Mouse (Mus musculus) hindbrain, embryonic 11.5 days (tissue): ENCODE results near the gene Cfap157. TPM values are rescaled to one million over a fixed set of nuclear protein-coding genes. Genes with fewer than 3 reads are reported as not detected.

Experiments
- ATAC-seq: fragments of 200-750 bp; cut with Nextera tagmentation; 2 replicates; pipeline ENCODE4 v1.8.0; 2017; ENCODE audit warnings: mild to moderate bottlenecking, moderate TSS enrichment, moderate library complexity; ENCODE audit not compliant: low FRiP score
- DNase-seq: peaks from one replicate; pipeline ENCODE4 v3.0.0-alpha.2; 2015; ENCODE audit warnings: low spot score
- H3K27ac ChIP-seq: fragments of 300-500 bp; sonication (generic); 2 replicates; pipeline ENCODE4 v1.5.1; 2014; ENCODE audit warnings: mild to moderate bottlenecking, low read depth, low read length
- H3K27me3 ChIP-seq: fragments of 300-500 bp; sonication (generic); 2 replicates; pipeline ENCODE4 v1.6.1; 2014; ENCODE audit warnings: mild to moderate bottlenecking, low read length, moderate library complexity, mixed read lengths; ENCODE audit not compliant: control insufficient read depth, insufficient read depth
- H3K36me3 ChIP-seq: fragments of 300-500 bp; sonication (generic); 2 replicates; pipeline ENCODE4 v1.6.1; 2014; ENCODE audit warnings: mild to moderate bottlenecking, low read length, moderate library complexity, mixed read lengths; ENCODE audit not compliant: control insufficient read depth, insufficient read depth
- H3K4me1 ChIP-seq: fragments of 300-500 bp; sonication (generic); replicated peaks from 2 replicates; pipeline ENCODE4 v1.6.1; 2014; ENCODE audit warnings: low read length, mixed read lengths; ENCODE audit not compliant: control insufficient read depth, insufficient read depth
- H3K4me2 ChIP-seq: fragments of 300-500 bp; sonication (generic); replicated peaks from 2 replicates; pipeline ENCODE4 v1.6.1; 2014; ENCODE audit warnings: mild to moderate bottlenecking, low read depth, low read length
- H3K4me3 ChIP-seq: fragments of 300-500 bp; sonication (generic); 2 replicates; pipeline ENCODE4 v1.5.1; 2014; ENCODE audit warnings: low read depth, low read length
- H3K9ac ChIP-seq: fragments of 300-500 bp; sonication (generic); 2 replicates; pipeline ENCODE4 v1.6.1; 2014; ENCODE audit warnings: low read depth, low read length
- H3K9me3 ChIP-seq: fragments of 300-500 bp; sonication (generic); 2 replicates; pipeline ENCODE4 v1.6.1; 2016; ENCODE audit warnings: low read length; ENCODE audit not compliant: control insufficient read depth
- WGBS: fragments of 180-500 bp; shearing (Covaris S2); extraction: QIAGEN DNeasy Blood & Tissue Kit; methylation state at CpG from one replicate; pipeline ENCODE4 v1.1.7; 2014; 5-methylcytosine and 5-hydroxymethylcytosine counted together
- polyA plus RNA-seq: library from polyadenylated mRNA; unstranded; fragments of >200 nt; fragmentation: Nextera tagmentation; extraction: Ambion mirVana; gene quantifications from 2 replicates; pipeline ENCODE4 v1.2.1, GENCODE M21; 2014

Cfap157 gene
- polyA plus RNA-seq, 1 experiment from 2014 or later, result 0.80 TPM

DNA sequence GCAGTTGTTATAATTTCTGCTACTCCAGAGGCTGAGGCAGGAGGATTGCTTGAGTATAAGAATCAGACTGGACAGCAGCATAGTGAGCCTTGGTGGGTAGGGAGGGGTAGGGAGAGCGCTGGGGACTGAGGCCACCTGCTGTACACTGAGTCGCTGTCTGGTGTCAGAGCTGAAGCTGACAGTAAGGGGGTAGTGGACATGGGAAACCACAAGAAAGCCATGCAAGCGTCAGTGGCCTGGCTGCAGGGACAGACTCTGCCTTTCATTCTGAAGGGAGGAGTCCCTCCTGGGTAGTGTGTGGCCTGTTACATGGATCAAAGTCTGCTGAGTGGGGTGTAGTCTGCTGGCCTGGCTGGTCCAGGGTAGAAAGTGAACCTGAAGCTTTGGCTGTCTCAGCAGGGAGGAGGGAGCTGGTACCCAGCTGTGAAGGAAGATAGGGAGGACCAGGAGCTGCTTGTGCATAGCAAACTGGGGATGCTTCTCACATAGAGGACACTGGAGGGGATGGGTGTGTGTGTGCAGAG lies 47.9 kb downstream of the Cfap157 start:
- Histone ChIP-seq H3K9ac (no peak overlapping the region), H3K27me3 (no peaks in the 10 kb centered on the region; the same call in none of the 2 replicates), H3K27ac (no peak overlapping the region), H3K36me3 (no peaks in the 10 kb centered on the region), H3K4me3 (no peak overlapping the region), H3K9me3 (no peaks in the 10 kb centered on the region), H3K4me2 (no peak overlapping the region), H3K4me1 (no peaks in the 10 kb centered on the region; the same call in 1 of the 2 replicates)
- WGBS, result 45% methylated on average over 3 of the region's 3 CpGs
- DNase-seq (no peak), ATAC-seq (no peak)

GRCm38 (mm10) chr2:32734933-32735332 lies 49.3 kb downstream of the Cfap157 start:
- H3K27me3 ChIP-seq, result no peaks in the 10 kb centered on the region
- no peak overlapping the region for H3K4me3 ChIP-seq
- 57% methylated on average over 4 of the region's 4 CpGs for WGBS
- H3K36me3 ChIP-seq, result no peaks in the 10 kb centered on the region
- no peak for ATAC-seq
- no peak for DNase-seq
- no peak overlapping the region for H3K27ac ChIP-seq
- no peak overlapping the region for H3K4me2 ChIP-seq
- H3K9ac ChIP-seq, result no peak overlapping the region
- H3K9me3 ChIP-seq, result no peaks in the 10 kb centered on the region
- H3K4me1 ChIP-seq, result peaks cover 2% of the 10 kb centered on the region; the same call in 1 of the 2 replicates

GRCm38 (mm10) chr2:32734480-32734879 lies 49.7 kb downstream of the Cfap157 start:
- H3K27ac ChIP-seq, result no peak overlapping the region
- no peak for ATAC-seq

GRCm38 (mm10) chr2:32732695-32733094 lies 51.5 kb downstream of the Cfap157 start:
- no peak overlapping the region for H3K9ac ChIP-seq
- no peak overlapping the region for H3K4me3 ChIP-seq
- DNase-seq (no peak), ATAC-seq (no peak)
- no peaks in the 10 kb centered on the region for H3K36me3 ChIP-seq
- H3K9me3 ChIP-seq, result no peaks in the 10 kb centered on the region
- H3K4me2 ChIP-seq, result no peak overlapping the region
- H3K27ac ChIP-seq, result no peak overlapping the region
- no peaks in the 10 kb centered on the region for H3K27me3 ChIP-seq
- WGBS, result 83% methylated on average over 6 of the region's 6 CpGs
- H3K4me1 ChIP-seq, result peaks cover 2% of the 10 kb centered on the region; the same call in 1 of the 2 replicates

More at GRCm38 (mm10) chr2:32734480-32734879, 49.7 kb downstream of the Cfap157 start:
- no peak for DNase-seq
- Histone ChIP-seq H3K9me3 (no peaks in the 10 kb centered on the region), H3K27me3 (no peaks in the 10 kb centered on the region), H3K4me2 (no peak overlapping the region), H3K4me1 (peaks cover 2% of the 10 kb centered on the region; the same call in 1 of the 2 replicates), H3K4me3 (no peak overlapping the region), H3K9ac (no peak overlapping the region), H3K36me3 (no peaks in the 10 kb centered on the region)
- 41% methylated on average over 4 of the region's 4 CpGs for WGBS

DNA sequence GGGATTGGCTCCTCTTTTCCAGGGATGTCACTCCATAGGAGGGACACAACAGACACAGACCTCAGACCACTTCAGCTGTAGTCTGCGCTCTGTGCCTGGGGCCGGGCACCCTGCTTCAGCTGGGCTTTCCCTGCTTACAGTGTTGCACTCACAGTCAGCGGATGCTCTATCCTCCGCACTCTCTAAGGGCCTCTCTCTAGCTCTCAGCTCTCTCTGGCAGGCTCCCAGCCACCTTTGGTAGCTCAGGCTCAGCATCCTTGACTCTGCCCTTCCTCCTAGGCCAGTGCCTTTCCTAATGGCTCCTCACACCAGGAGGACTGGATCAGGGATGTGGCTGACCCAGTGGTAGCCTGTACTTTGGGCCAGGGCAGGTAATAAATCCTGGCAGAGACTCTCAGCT lies 52.3 kb downstream of the Cfap157 start:
- no peak for ATAC-seq
- Histone ChIP-seq H3K4me2 (no peak overlapping the region), H3K9ac (no peak overlapping the region), H3K36me3 (no peaks in the 10 kb centered on the region), H3K4me1 (peaks cover 2% of the 10 kb centered on the region; the same call in 1 of the 2 replicates), H3K27me3 (no peaks in the 10 kb centered on the region), H3K4me3 (no peak overlapping the region), H3K27ac (no peak overlapping the region), H3K9me3 (no peaks in the 10 kb centered on the region)
- 76% methylated on average over 4 of the region's 4 CpGs for WGBS
- no peak for DNase-seq

- Histone ChIP-seq H3K4me1 (peaks cover 2% of the 10 kb centered on the region; the same call in 1 of the 2 replicates), H3K9ac (no peak overlapping the region), H3K9me3 (no peaks in the 10 kb centered on the region), H3K27ac (no peak overlapping the region), H3K4me3 (no peak overlapping the region), H3K36me3 (no peaks in the 10 kb centered on the region), H3K27me3 (no peaks in the 10 kb centered on the region), H3K4me2 (no peak overlapping the region)
- ATAC-seq, result no peak
- 42% methylated on average over 11 of the region's 11 CpGs for WGBS
- DNase-seq, result peak; percentile 44
Measured at GRCm38 (mm10) chr2:32730854-32731253, 53.4 kb downstream of the Cfap157 start.

DNA sequence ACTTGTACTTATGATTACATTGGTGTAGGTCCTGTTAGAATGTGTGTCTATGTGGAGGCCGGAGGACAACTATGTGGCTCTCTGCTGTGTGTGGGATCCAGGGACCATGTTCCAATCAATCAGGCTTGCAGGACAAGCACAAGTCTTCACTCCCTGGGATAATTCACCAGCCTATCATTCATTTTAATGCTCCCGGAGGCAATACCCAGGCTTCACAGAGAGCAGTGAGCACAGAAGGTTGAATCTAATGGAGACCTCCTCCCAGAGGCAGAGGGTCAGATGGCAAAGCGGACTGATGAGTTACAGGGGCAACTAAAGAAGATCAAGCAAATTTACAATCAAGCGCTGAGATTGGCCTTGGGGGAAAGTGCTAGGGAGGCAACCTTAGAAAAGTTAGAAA lies 54.7 kb downstream of the Cfap157 start:
- Histone ChIP-seq H3K27ac (no peak overlapping the region), H3K9me3 (no peaks in the 10 kb centered on the region), H3K4me1 (peaks cover 2% of the 10 kb centered on the region; the same call in 1 of the 2 replicates), H3K36me3 (no peaks in the 10 kb centered on the region), H3K4me2 (no peak overlapping the region), H3K4me3 (no peak overlapping the region), H3K27me3 (no peaks in the 10 kb centered on the region), H3K9ac (no peak overlapping the region)
- ATAC-seq, result no peak
- 69% methylated on average over 4 of the region's 4 CpGs for WGBS
- DNase-seq, result no peak

DNA sequence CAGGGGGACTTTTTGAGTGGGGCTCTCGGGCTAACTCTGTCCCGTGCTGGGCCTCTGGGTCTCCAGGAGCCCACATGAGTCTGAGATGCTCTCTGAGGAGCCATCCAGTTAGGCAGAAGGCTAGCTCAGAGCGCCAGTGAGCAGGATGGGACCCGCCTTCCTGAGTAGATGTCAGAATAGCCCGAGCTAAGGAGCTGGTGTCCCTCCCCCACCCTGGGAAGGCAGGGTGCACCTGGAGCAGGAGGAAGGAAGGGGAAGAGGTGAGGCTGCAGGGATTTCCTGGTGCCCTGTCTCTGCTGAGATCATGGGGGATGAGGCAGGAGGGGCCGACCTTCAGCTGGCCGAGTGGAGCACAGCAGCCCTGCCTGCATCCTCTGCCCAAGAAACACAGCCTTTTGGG lies 55.8 kb downstream of the Cfap157 start:
- H3K4me3 ChIP-seq, result no peak overlapping the region
- no peaks in the 10 kb centered on the region for H3K36me3 ChIP-seq
- H3K9ac ChIP-seq, result no peak overlapping the region
- 49% methylated on average over 7 of the region's 7 CpGs for WGBS
- no peaks in the 10 kb centered on the region for H3K27me3 ChIP-seq
- 0 out of 2 replicates have a peak, but pooled peaks cover 2% of the 10 kb centered on the region for H3K4me1 ChIP-seq
- H3K4me2 ChIP-seq, result no peak overlapping the region
- no peak for ATAC-seq
- H3K27ac ChIP-seq, result no peak overlapping the region
- no peak for DNase-seq
- H3K9me3 ChIP-seq, result no peaks in the 10 kb centered on the region

DNA sequence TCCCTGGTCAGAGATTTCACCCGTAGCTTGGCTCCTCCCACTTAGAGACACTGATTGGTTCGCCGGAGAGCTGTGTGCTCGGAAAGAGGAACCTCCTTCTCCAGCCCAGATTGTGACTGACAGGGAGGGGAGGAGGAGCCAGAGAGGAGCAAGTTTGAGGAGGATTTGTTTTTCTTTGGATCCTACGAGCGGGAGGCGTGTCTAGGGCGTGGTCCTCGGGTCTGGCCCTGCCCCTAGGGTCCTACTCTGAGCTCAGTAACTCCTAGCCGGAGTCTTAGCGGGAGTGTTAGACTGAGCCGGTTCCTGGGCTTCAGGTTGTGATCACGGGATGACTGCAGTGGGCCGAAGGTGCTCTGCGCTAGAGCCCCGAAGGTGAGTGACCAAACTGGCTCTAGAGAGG lies 56.8 kb downstream of the Cfap157 start:
- Histone ChIP-seq H3K4me2 (peak overlapping the region; percentile 32), H3K4me3 (peak overlapping the region; percentile 27), H3K9ac (0 out of 2 replicates have a peak overlapping the region, but pooled peaks have one; percentile 29), H3K4me1 (0 out of 2 replicates have a peak, but pooled peaks cover 2% of the 10 kb centered on the region), H3K27ac (no peak overlapping the region), H3K27me3 (no peaks in the 10 kb centered on the region), H3K36me3 (no peaks in the 10 kb centered on the region), H3K9me3 (no peaks in the 10 kb centered on the region)
- DNase-seq, result peak; percentile 94
- 1% methylated on average over 16 of the region's 16 CpGs for WGBS
- peak; percentile 94 for ATAC-seq
